Mouse (Mus musculus): Measurements from ENCODE around the gene Sypl2. TPM values are rescaled to one million over a fixed set of nuclear protein-coding genes. Genes with fewer than 3 reads are reported as not detected.

The Sypl2 gene
- polyA plus RNA-seq, 1 experiment from 2014 or later, result 0.78 TPM

DNA sequence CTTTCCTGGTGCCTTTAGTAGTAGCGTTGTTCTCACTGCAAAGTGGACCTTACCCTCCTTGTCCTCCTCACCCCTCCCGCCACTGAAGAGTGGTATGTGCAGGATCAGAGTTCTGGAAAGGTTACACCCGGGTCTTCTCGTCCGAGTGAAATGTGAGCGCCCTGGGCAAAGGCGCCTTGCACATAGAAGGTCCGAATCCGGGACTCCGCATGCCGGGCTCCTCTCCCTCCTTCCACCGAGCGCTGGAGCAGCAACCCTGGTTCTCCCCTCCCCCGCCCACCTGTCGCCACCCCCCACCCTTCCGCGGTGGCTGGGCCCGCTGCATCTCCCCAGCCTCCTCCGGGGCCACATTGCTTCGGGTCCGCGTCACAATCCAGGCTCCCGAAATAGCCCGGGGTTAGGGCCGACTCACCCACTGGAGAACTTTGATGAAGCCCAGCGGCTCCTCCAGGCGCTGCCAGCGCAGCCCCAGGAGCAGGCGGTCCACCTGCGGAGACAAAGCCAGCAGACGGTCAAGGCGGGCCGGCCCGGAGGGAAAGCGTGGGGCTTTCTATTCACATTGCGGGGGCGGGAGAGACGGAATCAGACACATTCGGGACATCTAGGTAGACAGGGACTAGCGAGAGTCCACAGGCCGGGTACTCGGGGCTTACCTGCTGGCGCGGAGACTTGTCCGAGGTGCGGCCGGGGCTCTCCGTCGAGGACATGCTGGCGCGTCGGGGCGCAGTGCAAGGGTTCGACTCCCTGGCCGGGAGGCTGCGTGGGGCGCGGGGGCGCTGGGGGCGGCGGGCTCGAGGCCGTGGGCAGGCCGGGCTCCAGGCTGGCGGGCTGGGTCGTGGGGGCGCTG lies 514 bp downstream of the Sypl2 start:
- Histone ChIP-seq H3K4me3 (replicated peaks) (peak overlapping the region; percentile 42), H3K36me3 (replicated peaks) (no peaks in the 10 kb centered on the region), H3K4me1 (replicated peaks) (peaks cover 13% of the 10 kb centered on the region), H3K9me3 (replicated peaks) (no peaks in the 10 kb centered on the region), H3K27me3 (peaks cover 94% of the 10 kb centered on the region), H3K4me2 (peak overlapping the region; percentile 67), H3K9ac (no peak overlapping the region), H3K27ac (replicated peaks) (no peak overlapping the region)
- no peak for ATAC-seq (ENCODE audit: insufficient read depth)
- 5% methylated on average over 67 of the region's 67 CpGs for WGBS (ENCODE audit: insufficient replicate concordance)

DNA sequence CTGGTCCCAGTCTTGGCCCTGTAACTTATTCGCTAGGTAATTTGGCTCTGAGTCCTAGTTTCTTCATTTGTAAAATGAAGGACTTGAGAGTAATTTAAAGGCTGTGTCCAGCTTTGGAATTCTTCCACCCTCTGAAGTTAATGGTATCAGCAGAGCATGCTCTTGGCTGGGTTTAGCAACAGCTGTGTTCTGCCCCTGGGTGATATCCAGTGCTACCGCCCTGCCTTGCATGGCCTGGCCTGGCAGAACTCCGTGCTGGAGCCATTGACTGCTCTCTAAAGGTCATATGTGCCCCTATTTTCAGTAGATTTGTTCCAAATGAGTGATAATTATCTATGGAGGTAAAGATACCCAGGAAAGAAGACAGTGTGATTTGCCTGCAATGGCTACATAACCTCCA lies 5.8 kb downstream of the Sypl2 start:
- Histone ChIP-seq H3K4me2 (no peak overlapping the region), H3K9ac (no peak overlapping the region), H3K27ac (replicated peaks) (no peak overlapping the region), H3K9me3 (replicated peaks) (no peaks in the 10 kb centered on the region), H3K4me1 (replicated peaks) (no peaks in the 10 kb centered on the region), H3K36me3 (replicated peaks) (no peaks in the 10 kb centered on the region), H3K4me3 (replicated peaks) (no peak overlapping the region), H3K27me3 (peaks cover 69% of the 10 kb centered on the region)
- no peak for ATAC-seq (ENCODE audit: insufficient read depth)
- WGBS (ENCODE audit: insufficient replicate concordance), result 60% methylated on average over 3 of the region's 3 CpGs

DNA sequence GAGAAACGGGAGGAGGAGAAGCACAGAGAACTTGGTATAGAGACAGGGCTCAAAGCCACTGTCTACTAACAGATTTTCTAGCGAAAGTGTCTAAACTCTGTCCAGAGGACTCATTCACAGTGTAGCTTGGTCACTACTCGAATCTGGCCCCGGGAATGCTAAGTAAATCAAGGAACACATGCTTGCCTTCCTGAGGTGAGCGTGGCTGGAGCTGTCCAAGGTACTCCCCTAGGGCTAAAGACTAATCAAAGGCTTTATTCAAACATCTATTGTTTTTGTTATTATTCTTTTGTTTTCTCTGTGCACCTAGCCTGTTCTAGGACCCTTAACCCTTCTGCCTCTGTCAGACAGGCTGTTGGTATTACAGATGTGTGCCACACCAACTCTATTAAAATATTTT lies 11.7 kb downstream of the Sypl2 start:
- ATAC-seq (ENCODE audit: insufficient read depth), result no peak
- peaks cover 10% of the 10 kb centered on the region for H3K4me1 ChIP-seq (replicated peaks)
- H3K4me2 ChIP-seq, result no peak overlapping the region
- H3K9me3 ChIP-seq (replicated peaks), result no peaks in the 10 kb centered on the region
- H3K27ac ChIP-seq (replicated peaks), result no peak overlapping the region
- H3K27me3 ChIP-seq, result peaks cover 43% of the 10 kb centered on the region
- no peak overlapping the region for H3K4me3 ChIP-seq (replicated peaks)
- H3K36me3 ChIP-seq (replicated peaks), result no peaks in the 10 kb centered on the region
- whole genome bisulfite sequencing (ENCODE audit: insufficient replicate concordance), result 10% methylated on average over 5 of the region's 5 CpGs
- no peak overlapping the region for H3K9ac ChIP-seq

DNA sequence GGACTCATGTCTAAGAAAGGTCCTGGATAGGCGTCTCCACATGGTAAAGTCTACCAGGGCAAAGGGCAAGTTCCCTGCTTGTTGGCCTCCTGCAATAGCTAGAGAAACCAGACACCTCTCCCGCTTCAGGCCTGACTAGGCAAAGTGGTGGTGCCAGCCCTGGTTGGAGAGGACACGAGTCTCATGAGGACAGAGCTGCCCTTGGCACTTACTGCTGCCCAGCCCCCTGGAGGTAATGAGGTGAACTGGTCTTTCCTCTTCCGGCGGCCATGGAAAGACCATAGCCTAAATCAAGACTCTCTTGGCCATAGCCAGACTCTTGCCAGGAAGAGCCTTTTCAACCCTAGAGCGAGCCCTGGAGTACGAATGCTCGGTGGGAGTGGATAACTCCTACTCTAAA lies 14.0 kb downstream of the Sypl2 start:
- no peaks in the 10 kb centered on the region for H3K9me3 ChIP-seq (replicated peaks)
- peaks cover 24% of the 10 kb centered on the region for H3K27me3 ChIP-seq
- no peak for ATAC-seq (ENCODE audit: insufficient read depth)
- H3K27ac ChIP-seq (replicated peaks), result no peak overlapping the region
- H3K4me3 ChIP-seq (replicated peaks), result no peak overlapping the region
- 65% methylated on average over 8 of the region's 8 CpGs for WGBS (ENCODE audit: insufficient replicate concordance)
- peaks cover 28% of the 10 kb centered on the region for H3K4me1 ChIP-seq (replicated peaks)
- H3K4me2 ChIP-seq, result no peak overlapping the region
- H3K36me3 ChIP-seq (replicated peaks), result 0 out of 2 replicates have a peak, but pooled peaks cover 3% of the 10 kb centered on the region
- no peak overlapping the region for H3K9ac ChIP-seq

DNA sequence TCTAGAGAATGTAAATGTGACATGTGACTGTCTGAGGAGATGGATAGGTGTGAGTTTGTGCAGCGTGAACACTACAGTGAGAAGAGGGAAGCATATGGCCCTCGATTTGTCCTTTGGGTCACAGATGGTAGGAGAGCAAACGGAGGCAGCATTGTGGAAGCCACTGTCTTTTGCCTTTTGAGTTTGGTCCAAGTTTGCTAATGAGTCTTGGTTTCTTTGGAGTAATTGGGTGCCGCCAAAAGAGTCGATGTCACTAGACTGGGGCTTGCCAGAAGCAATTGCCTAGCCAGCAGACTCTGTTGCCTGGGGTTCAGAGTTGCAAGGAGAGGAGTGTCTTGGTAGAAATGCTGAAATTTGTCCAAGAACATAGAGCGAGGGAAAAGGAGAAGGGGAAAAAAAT lies 14.6 kb downstream of the Sypl2 start:
- 0 out of 2 replicates have a peak, but pooled peaks cover 3% of the 10 kb centered on the region for H3K36me3 ChIP-seq (replicated peaks)
- no peak overlapping the region for H3K9ac ChIP-seq
- peaks cover 24% of the 10 kb centered on the region for H3K27me3 ChIP-seq
- H3K4me2 ChIP-seq, result 0 out of 2 replicates have a peak overlapping the region, but pooled peaks have one; percentile 3
- 74% methylated on average over 6 of the region's 6 CpGs for WGBS (ENCODE audit: insufficient replicate concordance)
- H3K4me1 ChIP-seq (replicated peaks), result peaks cover 28% of the 10 kb centered on the region
- H3K4me3 ChIP-seq (replicated peaks), result no peak overlapping the region
- H3K9me3 ChIP-seq (replicated peaks), result no peaks in the 10 kb centered on the region
- ATAC-seq (ENCODE audit: insufficient read depth), result no peak
- no peak overlapping the region for H3K27ac ChIP-seq (replicated peaks)

DNA sequence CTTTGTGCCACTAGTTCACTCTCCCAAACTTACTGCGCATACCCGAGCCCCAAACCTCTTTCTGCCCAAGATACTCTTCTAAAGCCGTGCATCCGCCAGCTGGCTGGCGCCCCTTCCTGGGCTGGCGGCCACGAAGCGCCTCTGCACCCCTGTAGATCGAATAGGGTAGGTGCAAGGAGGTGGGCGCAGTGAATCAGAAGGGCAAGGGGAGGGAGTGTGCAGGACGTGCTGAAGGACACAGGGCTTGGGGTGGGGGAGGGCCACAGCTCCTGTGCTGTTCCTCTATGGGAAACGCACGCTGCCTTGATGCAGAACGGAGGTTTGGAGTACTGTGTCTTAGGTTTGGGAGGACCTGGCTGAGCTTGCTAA lies 15.7 kb downstream of the Sypl2 start, which contains the start of gene Atxn7l2:
TSS of gene Atxn7l2 (minus strand) at position 164 of the 369 bp plus-strand sequence.
- Histone ChIP-seq H3K27ac (replicated peaks) (peak within 1 kb of the TSS; percentile 69), H3K9me3 (replicated peaks) (no peaks in the 10 kb centered on the region)
- ATAC-seq (ENCODE audit: insufficient read depth), result peak; percentile 61

DNA sequence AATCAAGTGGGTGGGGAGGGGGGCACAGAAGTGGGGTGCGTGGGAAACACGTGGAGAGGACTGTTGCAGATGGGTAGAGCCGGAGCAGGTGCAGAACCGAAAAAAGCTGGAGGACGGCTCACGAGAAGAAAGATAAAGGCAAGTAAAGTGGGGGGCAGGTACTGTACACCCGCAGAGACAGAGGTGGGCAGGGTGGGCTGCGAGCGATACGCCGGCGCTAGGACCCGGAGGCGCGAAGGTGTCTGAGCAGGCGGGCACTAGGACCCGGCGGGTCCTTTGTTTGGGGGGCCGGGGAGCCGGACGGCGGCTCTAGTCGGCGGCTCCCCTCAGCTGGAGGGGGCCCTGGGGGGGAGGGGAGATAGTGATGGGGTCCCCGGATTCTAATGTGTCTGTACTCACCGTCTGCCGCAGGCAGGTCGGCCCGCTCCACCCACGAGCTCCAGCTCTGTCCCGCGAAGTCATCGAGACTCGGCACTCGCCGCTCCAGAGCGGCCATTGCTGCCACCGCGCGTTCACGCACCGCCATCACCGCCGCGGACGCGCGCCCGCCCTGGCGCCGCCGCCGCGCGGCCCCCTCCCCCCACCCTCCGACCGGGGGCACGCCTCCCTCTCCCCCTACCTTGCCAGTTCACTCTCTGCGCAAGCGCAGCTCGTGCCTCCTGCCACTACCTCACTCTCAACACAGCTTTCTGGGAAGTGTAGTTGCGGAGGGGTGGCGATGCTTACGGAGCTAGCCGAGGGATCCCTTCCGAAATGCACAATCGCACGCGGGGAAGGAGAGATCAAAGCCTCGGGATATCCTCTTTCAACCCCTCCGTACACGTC lies 16.3 kb downstream of the Sypl2 start:
- under 1% methylated on average over 72 of the region's 72 CpGs for WGBS (ENCODE audit: insufficient replicate concordance)
- Histone ChIP-seq H3K27me3 (peaks cover 24% of the 10 kb centered on the region), H3K9me3 (replicated peaks) (no peaks in the 10 kb centered on the region), H3K9ac (peak overlapping the region; percentile 78), H3K4me1 (replicated peaks) (peaks cover 28% of the 10 kb centered on the region), H3K36me3 (replicated peaks) (peaks cover 8% of the 10 kb centered on the region), H3K4me2 (peak overlapping the region; percentile 97), H3K27ac (replicated peaks) (peak overlapping the region; percentile 69), H3K4me3 (replicated peaks) (peak overlapping the region; percentile 78)
- ATAC-seq (ENCODE audit: insufficient read depth), result peak; percentile 90

More for the DNA sequence above, 15.7 kb downstream of the Sypl2 start, which contains the start of gene Atxn7l2:
- Histone ChIP-seq H3K4me3 (replicated peaks) (peak within 1 kb of the TSS; percentile 78), H3K9ac (peak within 1 kb of the TSS; percentile 78), H3K4me1 (replicated peaks) (peaks cover 28% of the 10 kb centered on the region), H3K4me2 (peak within 1 kb of the TSS; percentile 97), H3K36me3 (replicated peaks) (peaks cover 8% of the 10 kb centered on the region; the same call in 1 of the 2 replicates), H3K27me3 (peaks cover 24% of the 10 kb centered on the region)
- WGBS (ENCODE audit: insufficient replicate concordance), result 0% methylated on average over 14 of the region's 14 CpGs

DNA sequence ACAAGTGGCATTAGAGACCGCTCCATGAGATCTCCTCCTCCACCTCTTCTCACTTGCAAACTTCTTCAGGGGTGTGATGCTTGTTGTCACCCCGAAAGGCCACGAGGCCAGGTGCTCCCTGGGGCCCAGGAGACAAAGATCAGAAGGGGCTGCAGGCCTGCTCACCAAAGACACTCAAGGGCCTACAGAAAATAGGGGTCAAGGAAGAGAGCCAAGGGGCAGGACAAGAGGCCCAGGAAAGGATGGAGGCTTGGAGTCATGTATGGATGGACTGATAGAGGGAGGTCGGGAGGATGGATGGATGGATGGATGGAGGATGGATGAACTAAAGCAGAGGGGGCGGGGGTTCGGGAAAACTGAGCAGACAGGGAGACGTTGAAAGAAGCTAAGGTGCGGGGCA lies 16.9 kb downstream of the Sypl2 start:
- Histone ChIP-seq H3K4me3 (replicated peaks) (peak overlapping the region; percentile 78), H3K9me3 (replicated peaks) (no peaks in the 10 kb centered on the region), H3K9ac (peak overlapping the region; percentile 78), H3K36me3 (replicated peaks) (peaks cover 8% of the 10 kb centered on the region), H3K4me1 (replicated peaks) (peaks cover 28% of the 10 kb centered on the region), H3K27me3 (peaks cover 24% of the 10 kb centered on the region), H3K4me2 (peak overlapping the region; percentile 97), H3K27ac (replicated peaks) (no peak overlapping the region)
- ATAC-seq (ENCODE audit: insufficient read depth), result no peak
- 12% methylated on average over 8 of the region's 8 CpGs for WGBS (ENCODE audit: insufficient replicate concordance)

DNA sequence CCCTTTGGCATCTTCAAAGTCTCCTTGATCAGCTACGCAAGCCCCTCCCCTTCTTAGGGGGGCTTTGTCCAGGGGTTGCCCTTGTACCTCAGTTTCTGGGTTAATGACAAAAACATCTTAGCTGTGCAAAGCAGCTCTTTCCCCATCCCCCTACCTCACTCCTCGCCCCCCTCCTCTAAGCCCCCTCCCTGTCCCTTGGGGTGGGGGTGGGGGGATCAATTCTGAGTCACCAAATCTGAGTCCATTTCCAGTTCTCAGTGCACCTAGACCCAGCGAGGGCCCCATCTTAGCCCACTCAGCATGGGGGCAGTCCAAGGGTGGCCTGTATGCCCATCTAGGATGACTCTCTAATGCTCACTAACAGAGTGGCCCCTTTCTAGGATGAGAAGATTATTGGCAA lies 17.4 kb downstream of the Sypl2 start:
- Histone ChIP-seq H3K27me3 (peaks cover 19% of the 10 kb centered on the region; the same call in 1 of the 2 replicates), H3K4me1 (replicated peaks) (peaks cover 31% of the 10 kb centered on the region), H3K4me3 (replicated peaks) (no peak overlapping the region), H3K9ac (no peak overlapping the region), H3K27ac (replicated peaks) (no peak overlapping the region), H3K4me2 (peak overlapping the region; percentile 97), H3K9me3 (replicated peaks) (no peaks in the 10 kb centered on the region), H3K36me3 (replicated peaks) (peaks cover 8% of the 10 kb centered on the region)
- WGBS (ENCODE audit: insufficient replicate concordance), result 77% methylated on average over 3 of the region's 3 CpGs
- no peak for ATAC-seq (ENCODE audit: insufficient read depth)

DNA sequence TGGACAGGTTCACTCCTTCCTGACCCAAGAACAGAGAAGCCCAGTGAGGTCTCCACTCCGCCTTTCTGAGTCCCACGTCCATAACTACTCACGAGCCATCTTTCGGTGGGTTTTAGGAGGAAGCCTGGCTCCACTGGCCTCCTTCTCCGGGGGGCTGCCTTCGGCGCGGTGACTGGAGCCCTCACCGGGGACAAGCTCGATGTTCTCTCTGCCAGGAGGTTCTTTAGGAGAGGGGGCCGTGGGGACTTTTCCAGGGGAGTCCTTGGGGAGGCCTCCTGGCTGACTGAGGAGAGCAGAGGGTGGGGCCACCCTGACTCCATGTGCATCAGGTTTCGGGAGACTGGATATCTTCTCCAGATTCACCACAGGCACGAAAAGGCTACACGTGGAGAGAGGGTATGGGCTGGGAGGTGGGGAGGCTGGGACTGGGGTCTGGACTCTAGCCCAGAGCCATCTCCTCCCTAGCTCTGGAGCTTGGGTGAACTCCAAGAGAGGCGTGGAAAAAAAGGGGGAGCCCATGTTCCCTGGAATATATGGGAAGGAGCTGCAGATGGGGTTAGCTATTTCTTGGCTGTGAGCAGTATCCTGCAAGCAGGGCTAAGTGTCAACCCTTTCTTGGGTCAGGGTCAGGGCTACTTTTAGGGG lies 19.6 kb downstream of the Sypl2 start:
- ATAC-seq (ENCODE audit: insufficient read depth), result no peak
- peaks cover 32% of the 10 kb centered on the region for H3K4me1 ChIP-seq (replicated peaks)
- no peak overlapping the region for H3K9ac ChIP-seq
- H3K4me3 ChIP-seq (replicated peaks), result no peak overlapping the region
- peaks cover 8% of the 10 kb centered on the region for H3K36me3 ChIP-seq (replicated peaks)
- WGBS (ENCODE audit: insufficient replicate concordance), result 77% methylated on average over 15 of the region's 15 CpGs
- H3K27me3 ChIP-seq, result peaks cover 1% of the 10 kb centered on the region; the same call in 1 of the 2 replicates
- H3K9me3 ChIP-seq (replicated peaks), result no peaks in the 10 kb centered on the region
- no peak overlapping the region for H3K27ac ChIP-seq (replicated peaks)
- no peak overlapping the region for H3K4me2 ChIP-seq
